Mouse (Mus musculus) regulatory T cell (primary cell): ENCODE measurements around the gene Srrm1.

Source experiments
- in situ Hi-C: fragments of 300-600 bp; cut with MboI, MseI; formaldehyde crosslinking; loops from one replicate; pipeline ENCODE4 v1.15.1; 2025; ENCODE audit warnings: high pct_unique_total_duplicates

The Srrm1 gene

GRCm38 (mm10) chr4:135276681-135277379 lies 76.3 kb downstream of the Srrm1 start:
- in situ Hi-C loops, result no loop called here

DNA sequence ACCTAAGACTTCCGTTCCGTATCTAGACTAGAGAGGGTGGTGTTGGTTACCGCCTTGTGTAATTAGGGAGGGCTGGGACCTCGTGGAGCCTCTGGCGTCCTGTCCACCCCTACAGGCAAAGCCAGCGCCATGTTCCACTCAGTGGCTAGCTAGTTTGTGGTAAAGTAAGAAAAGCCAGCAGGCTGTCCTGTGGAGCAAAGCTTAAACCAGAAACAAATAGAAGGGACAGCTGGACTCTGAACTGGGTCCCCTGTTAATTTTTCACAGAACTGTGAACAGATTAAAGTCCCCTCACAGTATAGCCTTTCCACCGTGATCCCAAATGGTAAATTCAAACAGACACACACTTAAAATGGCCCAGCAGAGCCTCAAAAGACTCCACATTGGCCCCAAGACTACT lies 78.4 kb downstream of the Srrm1 start:
- in situ Hi-C loops, result no loop called here

- in situ Hi-C loops, result no loop called here
Measured at GRCm38 (mm10) chr4:135273307-135273682, 79.8 kb downstream of the Srrm1 start.

DNA sequence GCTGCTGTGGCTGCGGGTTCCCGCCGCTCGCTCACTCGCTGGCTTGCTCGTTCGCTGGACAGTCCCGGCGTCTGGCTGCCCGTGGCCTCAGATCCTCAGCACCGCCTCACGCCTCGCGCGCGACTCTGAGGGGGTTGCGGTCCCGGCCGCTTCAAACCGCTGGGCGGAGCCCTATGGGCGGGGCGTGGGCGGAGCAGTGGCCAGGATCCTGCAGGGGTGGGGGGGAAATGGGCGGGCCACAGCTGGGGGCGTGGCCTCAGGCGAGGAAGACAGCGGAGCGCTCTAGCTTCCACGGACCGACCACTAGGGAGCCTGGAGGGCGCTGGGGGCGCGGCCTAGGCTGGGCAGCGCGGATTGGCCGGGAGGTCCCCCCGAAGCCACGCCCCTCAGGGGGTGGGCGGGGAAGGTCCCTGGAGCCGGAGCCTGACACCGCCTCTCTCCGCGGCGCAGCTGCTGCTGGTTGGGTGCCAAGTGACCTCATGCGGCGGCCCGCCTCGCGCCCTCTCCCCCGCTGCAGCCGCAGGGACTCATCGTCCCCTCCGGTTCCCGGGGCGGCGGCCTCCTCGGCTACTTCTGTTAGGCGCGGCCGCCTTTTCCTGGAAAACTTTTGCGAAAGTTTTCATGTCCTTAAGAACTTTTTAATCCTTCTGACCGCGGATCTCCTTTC lies 80.3 kb downstream of the Srrm1 start, which contains the start of gene Clic4:
Clic4 (minus strand) TSS at position 175 of the 667 bp plus-strand sequence.
- in situ Hi-C loops, result no loop called here

DNA sequence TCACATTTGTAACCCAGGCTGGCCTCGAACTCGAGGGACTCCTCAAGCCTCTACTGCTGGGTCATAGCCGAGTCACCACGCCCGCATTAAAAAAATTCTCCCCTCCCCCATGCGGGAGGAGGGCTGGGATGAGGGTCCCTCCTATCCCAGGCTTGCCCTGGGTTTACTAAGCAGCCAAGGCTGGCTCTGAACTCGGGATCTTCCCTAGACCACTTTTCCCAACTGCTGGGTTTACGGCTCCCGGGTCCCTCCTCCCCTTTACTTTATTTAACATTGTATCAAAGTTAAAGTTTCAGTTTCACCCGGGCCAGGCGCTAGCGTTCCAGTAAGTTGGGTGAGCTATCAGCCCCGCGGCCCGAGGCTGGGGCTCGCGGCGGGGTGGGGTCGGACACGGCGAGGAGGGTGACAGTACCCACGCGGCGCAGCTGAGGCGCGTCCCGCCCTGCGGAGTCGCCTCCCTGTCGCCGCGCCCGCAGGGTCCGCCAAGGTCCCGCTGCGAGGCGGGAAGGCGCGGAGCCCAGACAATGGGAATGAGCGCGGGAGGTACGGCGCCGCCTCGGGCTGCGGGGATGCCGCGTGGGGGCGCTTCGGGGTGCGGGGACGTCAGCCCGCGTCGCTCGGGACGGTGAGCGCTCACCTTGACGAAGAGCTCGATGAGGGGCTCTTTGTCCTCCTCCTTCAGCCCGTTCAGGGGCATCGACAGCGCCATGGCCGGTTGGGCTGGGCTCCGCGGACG lies 81.1 kb downstream of the Srrm1 start:
- in situ Hi-C loops, result no loop called here

DNA sequence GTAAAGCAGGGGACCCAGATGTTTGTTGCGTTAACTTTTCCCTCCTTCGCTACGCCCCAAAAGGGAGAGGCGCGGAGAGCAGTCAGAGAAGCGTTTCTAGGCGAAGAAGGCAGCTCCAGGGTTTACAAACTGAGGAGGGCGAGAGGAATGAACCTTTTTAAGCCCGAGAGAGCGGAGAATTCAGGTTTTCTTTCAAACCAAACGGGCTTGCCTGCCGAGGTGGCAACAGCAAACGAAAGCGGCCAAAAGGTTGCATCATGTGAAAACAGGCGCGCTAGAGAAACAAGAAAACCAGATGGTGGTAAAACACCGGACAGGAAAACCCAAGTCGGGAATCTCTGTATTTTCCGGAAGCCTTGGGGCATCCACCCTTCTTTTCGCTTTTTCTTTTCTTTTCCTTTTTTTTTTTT lies 81.7 kb downstream of the Srrm1 start:
- in situ Hi-C loops, result no loop called here
